Mouse (Mus musculus) adrenal gland, postnatal 10 days (tissue): ENCODE data around the gene Myzap. TPM values are rescaled to one million over a fixed set of nuclear protein-coding genes. Genes with fewer than 3 reads are reported as not detected.
A peak's percentile ranks its signal among the peaks of the same experiment; 100 is the strongest.

Source experiments
- DNase-seq: peaks from one replicate; pipeline ENCODE4 v3.0.0; 2021; ENCODE audit warnings: mixed read lengths
- total RNA-seq, 2 experiments: library from RNA; stranded (reverse); gene quantifications; 2 replicates each; pipeline ENCODE4 v1.2.3; 2021

The Myzap gene
- total RNA-seq, 2 experiments from 2014 or later, result 10.9 to 13.5 TPM

DNA sequence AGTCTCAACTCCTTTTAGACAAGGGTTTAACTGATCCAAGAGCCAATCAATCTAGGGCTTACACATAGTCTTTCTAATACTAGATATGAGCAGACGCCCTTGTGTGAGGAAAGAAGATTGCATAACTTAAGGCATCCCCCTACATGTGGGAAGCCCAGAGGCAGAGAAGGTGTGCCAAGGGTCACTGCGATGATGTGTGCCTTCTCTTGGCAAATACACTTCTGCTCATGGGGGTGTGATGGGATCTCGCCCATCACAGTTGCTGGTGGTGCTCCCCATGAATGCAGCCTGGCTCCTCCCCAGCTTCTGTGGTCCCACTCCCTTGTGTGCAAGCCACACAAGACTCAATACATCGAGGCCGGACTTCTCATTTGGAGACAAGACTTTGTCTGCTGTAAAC is 47.3 kb downstream of the Myzap start:
- DNase-seq, result no peak

DNA sequence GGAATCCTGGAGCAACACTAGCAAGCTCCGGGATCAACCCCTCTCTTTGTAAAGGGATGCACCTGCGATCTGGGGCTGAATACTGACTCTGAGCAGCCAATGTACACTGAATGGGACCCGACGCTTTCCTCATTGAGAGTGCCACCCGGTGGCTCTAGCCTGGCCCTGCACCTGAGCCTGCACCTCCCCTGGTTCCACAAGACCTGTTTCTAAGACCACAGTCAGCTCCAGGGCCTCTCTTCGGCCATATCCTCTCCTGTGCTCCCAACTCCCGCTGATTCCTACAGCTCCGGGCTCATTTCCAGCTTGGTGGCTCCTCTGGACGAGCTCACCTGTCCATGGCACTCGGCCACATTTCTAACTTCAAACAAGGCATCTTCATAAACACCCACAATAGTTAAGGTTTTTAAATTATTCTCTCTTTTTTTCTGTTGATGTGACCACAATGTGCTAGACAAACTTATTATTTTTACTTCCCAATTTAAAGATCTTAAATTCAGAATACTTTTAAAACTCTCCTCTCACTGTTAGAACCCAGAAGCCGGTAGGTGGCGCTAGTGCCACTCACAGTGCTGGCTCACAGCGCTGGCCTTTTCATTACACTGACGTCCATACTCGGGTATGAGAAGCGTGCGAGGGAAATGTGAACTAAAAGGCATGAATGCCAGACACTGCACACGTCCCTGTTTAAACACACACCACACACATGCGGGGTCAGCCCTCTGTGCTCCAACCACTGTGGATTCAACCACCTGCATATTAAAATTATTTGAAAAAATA is 48.5 kb downstream of the Myzap start:
- DNase-seq, result peak; percentile 90

DNA sequence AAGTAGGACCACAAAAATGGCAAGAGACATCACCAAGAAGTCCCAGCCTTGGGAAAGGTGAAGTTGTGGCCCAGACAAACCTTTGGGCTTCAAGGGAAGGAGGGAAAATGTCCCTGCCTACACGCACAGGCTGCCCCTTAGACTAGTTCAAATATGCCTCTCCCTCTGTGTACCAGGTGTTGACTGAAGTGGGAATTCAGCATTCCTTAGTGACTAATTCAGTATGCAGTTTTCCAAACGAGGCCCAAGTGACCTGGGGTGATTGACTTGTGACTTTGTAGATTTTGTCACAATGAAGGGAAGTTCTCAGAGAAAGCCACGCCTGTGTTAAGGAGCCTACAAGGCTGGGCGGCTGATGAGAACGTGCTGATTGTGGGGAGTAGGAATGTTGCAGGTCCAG is 49.9 kb downstream of the Myzap start:
- no peak for DNase-seq

DNA sequence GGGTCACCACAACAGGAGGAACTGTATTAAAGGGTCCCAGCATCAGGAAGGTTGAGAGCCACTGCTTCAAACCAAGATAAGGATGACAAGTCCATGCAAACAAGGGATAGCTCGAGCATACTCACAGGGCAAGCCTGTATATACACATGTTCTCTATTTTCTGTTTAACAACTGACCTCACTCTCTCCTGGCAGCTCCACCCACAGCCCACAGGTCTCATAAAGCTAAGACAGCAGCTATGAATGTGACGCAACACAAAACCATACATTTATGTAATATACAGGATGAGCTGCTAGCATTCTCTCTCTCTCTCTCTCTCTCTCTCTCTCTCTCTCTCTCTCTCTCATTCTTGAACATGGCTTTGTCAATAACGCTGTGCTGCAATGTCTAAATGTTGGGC is 51.4 kb downstream of the Myzap start:
- no peak for DNase-seq

DNA sequence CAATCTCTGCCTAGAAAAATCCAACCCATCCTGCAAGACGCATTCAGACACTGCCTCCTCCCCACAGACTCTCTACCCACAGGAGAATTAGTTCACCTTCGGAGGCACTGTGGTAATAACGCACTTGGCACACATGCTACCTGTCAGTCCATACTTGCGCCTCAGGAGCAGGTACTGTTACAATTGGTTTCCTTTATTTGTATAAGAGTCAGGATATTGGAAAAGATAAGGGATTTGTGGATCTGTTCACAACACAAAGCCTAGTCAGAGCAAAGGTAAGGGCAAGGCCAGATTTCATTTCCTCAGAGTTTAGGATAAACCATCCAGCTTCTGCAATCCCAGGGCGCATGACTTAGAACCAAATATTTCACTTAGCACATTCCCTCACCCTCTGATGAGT is 56.4 kb downstream of the Myzap start:
- DNase-seq, result no peak

DNA sequence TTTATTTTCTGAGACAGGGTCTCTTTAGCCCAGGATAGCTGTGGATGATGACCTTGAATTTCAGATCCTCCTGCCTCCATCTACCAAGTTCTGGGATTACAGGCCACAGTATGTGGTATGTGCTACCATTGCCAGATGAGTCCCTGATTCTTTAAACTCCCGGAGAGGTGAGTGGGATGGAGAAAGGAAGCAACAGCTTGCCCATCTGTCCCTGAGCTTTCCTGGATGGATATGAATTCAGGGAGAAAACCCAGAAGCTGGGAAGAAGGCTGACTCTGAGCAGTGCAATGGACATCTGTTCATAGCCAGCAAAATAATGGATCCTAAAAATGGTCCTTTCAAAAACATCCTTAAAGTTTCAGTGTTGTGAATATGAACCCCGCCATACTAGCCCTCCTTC is 57.1 kb downstream of the Myzap start:
- DNase-seq, result no peak

DNA sequence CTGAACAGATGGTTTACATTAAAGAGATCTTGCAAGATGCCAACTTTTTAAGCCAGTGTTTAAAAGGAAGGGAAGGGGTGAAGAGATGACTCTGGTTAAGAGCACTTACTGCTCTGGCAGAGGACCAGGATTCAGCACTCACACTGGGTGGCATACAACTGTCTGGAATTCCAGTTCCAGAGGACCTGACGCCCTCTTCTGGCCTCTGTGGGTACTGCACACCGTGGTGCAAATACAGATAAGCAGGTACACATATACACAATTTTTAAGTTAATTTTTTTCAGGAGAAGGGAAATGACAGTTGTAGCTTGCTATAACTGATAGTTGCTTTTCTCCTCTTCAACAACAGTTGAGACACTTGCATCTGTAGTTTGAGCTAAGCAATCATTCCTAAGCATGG is 62.2 kb downstream of the Myzap start:
- no peak for DNase-seq

DNA sequence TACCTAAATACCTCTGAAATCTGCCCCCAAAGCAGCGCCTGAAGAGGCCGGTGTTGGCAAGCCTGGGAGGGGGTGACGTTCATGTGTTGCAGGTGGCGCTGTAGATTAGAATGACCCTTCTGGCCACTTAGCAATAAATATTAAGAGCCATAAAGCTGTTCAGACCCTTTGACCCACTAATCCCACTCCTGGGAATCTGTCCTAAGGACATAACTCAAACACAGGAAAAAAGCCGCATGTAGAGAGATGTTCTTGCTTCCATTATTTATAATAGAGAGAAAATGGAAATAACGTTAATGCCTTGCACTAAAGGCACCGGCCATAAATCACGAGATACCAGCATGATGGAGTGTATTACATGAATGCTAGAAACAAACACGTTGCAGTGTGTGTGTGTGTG is 64.7 kb downstream of the Myzap start:
- no peak for DNase-seq

DNA sequence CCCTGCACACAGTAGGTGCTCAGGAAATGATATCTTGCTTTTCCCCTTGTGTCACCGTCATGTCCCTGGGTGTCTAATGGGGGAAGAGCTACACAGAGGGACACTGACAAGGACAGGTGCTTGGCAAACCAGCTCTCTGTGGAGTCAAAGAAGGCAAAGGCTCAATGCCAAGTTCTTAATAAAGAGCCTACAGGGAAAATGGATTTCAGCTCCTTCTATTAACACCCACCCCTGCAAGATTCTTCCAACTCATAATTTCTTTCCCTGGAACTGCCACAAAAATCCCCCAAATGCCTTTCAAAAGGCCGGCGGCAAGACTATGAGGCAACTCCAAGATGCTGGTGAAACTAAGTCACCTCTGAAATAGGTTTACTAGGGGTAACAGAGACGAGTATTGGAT is 68.3 kb downstream of the Myzap start:
- DNase-seq, result no peak

DNA sequence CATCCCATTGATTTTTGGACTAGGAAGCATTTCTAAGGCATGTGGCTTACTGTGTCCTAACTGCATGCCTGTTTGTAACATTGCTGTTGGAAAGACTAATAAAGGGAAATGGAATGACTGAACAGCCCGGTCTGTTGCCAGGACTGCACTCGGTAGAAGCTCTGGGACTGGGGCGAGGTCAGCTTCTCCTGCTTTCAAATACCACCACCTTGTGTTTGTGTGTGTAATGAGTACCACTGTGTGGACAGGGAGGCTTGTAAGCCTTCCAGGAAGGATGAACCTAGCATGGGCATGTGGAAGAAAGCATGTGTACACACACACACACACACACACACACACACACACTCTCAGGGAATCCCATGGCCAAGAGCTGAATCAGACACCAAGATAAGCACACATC is 72.3 kb downstream of the Myzap start:
- DNase-seq, result peak; percentile 12

DNA sequence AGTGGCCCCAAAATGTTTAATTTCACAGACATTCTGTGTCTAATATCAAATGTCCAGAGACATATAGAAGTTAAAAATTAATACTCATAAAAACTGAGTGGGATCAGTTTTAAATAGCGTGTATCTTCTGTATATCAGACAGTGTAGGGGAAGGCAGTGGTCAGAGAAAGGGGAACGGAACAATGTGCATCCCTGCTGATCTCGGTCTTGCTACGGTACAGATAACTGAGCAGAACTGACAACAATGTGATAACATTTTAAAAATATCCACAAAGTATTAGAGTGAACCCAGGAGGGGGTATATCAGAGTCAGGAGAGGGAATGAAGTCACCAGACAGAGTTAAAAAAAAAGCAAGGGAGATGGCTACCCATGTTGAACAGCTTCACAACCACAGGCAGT is 74.7 kb downstream of the Myzap start:
- DNase-seq, result no peak

DNA sequence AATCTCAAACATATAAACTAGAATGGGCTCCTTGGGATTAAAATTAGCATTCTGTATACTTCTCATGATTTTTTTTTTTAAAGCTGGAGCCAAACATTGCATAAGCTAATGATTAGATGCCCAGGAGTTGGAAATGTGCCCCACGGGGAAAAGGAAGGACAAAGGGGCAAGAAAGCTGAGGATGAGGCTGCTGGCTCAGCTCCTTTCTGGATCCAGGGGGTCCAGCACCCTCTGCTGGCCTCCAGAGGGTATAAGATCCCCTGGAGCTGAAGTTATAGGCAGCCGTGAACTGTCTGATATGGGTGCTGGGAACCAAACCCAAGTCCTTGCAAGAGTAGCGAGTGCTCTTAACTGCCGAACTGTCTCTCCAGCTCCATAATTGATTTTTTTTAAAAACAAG is 76.3 kb downstream of the Myzap start:
- no peak for DNase-seq

DNA sequence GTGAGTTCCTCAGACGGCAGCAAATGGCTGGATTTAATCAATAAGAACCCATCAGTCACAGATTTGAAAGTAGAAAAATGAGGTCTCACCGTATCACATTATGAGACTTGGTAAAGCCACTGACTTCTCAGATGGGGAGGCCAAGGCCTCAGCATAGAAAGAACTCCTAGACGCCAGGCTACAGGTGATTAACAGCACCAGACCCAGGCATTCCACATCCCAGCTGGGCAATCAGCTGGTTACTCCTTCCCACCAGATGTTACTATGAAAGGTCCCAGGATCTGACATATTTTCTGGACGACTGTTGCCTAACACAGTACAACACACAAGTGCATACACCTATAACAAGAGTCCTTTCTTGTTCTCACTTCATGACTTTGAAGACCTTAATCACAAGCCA is 78.6 kb downstream of the Myzap start:
- no peak for DNase-seq

DNA sequence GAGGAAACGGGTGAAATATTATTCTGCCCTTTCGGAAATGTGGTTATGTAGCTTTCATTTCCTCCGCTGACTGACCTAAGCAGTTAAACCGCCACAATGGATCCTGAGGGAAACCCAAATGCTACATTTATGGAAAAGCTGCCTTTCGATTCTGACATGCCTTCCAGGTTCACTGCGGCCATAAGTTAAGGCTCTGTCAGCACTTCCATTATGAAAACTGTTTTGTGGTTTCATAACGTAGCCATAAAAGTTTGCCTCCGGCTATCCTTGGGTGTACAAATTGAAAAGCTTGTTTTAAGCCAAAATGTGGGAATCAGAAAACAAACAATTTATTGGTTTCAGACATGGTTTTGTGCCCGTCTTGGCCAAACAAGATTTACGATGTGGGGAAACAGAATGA is 79.3 kb downstream of the Myzap start:
- DNase-seq, result no peak

DNA sequence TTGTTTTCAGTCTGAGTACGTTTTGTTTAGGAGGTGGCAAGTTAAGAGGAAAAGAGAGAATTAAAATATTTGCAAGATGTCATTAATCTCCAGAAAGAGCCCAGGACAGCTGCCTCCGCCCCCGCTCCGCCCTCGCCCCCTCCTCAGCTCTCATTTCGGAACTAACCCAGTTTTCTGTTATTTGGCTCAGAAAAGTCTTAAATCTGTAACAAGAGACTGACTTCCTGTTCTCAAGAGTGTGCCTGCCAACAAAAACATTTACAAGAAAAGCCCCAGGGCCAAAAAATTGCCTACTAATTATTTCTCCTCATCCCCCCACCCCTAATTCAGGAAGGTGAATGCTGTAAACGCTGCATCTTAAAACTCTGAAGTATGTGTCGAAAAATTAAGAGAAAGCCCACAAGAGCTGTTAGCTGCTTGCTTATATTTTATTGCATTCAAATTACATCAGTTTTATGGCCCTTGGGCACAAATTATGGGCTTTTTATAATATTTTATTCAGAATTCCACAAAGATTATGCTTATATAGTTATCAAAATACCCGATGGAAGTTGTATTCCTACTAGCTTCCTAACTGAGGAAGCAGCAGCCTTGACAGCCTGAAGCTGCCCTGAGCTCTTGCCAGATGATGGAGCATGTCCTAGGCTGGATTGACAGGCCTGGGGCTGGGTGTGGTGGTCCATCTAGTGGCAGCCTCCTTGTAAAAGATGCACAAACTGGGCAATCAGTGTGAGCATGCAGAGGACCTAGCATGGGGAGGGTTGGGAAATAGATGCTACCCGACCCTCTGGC is 93.6 kb downstream of the Myzap start:
- no peak for DNase-seq

DNA sequence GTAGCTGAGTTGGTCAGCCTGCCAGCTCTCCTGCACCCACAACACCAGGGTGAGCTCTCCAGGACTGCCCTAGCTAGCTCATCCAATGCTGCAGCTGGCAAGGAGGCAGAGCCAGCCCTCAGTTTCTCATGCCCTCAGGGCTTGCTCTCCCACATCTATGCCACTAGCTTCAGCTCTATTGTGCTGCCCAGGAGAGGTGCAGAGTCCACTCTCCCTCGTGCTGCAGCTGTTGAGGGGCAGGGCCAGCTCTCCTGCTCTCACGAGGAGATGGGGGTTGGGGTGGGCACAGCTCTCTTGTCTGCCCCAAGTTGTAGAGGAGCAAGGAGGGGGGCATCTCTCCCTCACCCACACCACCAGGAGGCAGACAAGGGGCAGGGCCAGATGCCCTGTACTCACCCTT is 95.5 kb downstream of the Myzap start:
- DNase-seq, result no peak

DNA sequence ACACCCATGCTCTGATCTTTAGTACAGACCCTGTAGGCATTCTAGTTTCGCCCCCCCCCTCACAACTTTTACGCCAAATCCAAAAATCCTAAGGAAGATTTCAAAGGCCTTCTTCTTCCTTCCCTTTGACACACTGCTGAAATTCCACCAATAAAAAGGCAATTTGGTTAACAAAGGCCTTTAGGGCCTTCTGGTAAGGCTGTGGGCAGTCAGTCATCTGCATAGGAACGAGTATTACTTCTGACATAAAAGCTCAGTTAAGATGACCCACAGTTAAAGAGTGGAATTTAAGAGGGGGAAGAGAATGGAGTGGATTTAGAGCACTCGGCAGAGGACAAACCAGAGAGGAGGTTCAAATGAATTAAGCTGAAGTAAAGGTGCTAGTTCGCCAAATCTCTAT is 98.4 kb downstream of the Myzap start:
- no peak for DNase-seq

DNA sequence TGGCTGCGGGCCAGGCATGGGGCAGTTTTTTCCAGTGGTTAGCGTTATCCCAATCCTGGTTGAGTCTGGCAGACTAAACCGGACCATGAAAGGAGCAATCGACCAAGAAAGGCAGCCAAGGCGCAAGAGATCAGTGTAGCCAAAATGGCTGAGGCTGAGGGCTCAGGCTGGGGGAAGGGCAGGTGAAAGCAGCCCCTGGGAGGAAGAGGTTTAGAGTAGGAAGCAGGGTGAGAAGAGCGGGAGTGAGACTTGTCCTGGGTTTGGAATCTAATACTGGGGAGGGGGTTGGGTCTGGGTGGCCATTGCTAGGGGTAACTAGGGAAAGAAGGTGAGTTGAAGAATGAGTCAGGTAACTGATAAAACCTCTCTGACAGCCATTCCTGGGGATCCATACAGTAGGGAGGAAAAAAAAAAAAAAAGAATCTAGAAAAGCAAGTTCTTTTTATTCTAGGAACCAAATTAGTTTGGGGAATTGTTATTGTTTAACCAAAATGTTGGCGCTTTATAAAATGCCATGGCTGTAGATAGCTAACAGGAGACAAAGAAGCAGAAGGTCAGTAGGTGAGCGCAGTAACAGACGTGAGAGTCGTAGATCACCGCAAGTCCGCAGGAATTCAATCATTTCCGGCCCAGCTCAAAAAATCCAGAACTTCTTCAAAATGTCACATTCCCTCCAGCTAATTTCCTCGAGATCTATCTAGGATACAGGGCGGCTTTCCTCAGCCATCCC is 99.7 kb downstream of the Myzap start:
- DNase-seq, result no peak

DNA sequence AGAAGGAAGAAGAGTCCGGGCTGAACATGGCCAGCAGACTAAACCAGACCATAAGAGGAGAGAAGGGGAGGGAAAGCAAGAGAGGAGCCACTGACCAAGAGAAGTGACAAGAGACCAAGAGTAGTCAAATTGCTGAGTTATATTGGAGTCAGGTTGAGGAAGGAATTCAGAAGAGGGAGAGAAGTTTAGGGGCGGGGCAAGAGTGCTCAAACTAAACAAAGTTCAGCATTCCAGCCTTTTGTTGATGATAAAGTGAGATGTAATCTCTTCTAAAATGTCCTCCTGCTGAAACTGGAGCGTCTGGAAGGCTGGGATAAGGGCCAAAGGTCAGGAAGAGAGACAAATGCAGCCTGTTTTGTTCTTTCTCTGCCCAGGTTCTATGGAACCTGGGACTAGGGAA is 102.1 kb downstream of the Myzap start:
- DNase-seq, result no peak

DNA sequence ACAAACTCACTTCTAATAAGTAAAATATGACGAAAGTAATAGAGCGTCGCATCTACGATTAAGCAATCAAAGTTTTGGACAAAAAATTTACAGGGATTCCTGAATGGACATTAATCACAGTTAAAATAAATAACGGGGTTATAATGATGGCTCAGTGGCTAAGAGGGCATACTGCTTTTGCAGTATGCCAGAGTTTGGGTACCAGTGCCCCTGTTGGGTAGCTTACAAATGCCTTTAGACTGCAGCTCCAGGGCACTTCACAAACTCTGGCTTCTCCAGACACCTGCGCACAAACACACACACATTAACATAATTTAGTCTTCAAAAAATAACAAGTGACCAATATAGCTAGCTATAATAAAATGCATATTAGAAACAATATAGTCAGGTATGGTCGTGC is 106.0 kb downstream of the Myzap start:
- DNase-seq, result no peak

DNA sequence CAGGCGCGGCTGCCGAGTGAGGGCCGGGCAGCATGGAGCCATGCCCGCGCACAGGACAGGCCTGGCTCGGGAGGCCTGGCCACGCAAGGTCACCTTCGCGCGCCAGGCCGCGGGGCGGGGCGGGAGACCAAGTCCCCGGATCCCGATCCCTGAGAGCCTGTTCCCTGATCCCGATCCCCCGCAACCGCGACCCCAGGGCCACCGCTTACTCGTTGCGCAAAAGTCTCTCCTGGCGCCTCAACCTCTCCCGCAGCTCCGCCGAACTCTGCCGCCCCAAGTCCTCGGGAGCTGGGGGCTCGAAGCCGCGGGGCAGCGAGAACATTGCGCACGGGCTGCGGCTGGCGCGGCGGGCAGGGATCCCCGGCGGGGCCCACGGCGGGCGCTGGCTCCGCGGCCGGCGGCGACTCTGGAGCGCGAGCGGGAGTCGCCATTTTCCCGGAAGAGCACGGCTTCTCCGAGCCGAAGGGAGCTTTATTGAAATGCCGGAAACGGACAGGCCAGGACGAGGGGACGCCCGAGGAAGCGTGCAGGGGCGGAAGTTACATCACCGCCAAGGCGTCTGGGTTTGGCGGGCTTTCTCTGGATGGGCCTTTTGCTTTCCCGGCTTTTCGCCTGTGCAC is 106.6 kb downstream of the Myzap start, which contains the start of gene Polr2m:
Gene Polr2m (minus strand): TSS at position 461 of the 620 bp plus-strand sequence.
- peak; percentile 99 for DNase-seq

DNA sequence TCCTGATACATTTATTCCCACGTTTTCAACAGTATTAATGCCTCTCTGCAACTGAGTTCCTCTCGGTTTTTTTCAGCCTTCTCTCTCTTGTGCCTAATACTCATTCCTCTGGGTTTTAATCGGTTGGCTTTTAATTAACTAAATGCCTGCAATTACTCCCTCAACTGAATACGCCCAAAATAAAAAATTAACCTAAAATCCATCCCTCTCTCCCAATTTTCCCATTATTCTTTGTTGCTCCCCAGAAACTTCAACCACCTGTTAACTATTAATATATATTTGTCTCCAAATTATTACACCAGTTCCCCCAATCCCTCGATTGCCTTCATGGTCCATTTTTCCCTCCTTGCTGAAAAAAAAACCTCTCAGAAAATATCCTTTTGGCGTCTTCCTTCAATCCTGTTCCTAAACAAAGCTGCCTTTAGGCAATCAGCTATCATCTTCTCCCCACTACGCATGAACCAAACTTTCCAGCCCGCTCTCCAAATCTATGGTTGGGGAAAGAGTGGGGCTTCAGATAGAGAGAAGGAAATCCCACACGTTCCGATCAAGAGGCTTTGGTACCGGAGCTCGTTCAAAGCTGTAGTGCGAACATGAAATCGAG is 107.2 kb downstream of the Myzap start:
- no peak for DNase-seq
